Mouse (Mus musculus): ENCODE data around the gene Nrip2. TPM values are rescaled to one million over a fixed set of nuclear protein-coding genes. Genes with fewer than 3 reads are reported as not detected.

Nrip2 gene
- polyA plus RNA-seq, 1 experiment: 0.59 TPM

DNA sequence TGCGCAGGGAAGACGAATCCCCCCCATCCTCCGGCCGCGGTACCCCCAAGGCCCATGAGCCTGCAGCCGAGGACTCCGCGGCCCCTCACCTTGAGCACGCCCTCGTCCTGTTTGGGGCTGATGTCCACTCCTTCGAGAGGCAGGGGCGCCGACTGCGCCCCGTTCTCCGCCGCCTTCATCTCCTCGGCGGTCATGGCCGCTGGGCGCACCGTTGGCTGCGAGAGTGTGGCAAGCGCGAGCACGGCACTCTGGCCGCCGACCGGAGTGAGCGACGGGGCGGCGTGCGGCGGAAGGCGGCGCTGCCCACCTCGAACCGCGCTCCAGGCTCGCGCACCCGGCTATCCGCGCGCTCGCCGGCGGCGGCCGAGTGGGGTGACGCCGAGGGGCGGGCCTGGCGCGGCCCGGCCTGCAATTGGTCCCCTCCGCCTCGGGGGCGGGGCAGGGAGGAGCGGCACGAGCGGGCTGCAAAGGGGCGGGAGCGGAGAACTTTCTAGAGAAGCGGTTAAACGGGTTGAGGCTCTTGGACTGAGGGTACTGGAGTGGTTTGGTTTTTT lies 39.3 kb downstream of the Nrip2 start, which contains the start of gene Fkbp4:
TSS of gene Fkbp4 (minus strand) at position 361 of the 554 bp plus-strand sequence.
- H3K36me3 ChIP-seq (ENCODE audit: control insufficient read depth, insufficient read depth, low read length): peaks cover 23% of the 10 kb centered on the region
- TF ChIP-seq CTCF (IDR thresholded peaks at IDR 0.05; ENCODE audit: borderline replicate concordance, control insufficient read depth, extremely low read depth, insufficient read depth, low read length, poor library complexity) (peak; percentile 62; the same call in 1 of the 2 replicates), POLR2A (IDR thresholded peaks at IDR 0.05; ENCODE audit: control insufficient read depth, extremely low read depth, insufficient read depth, low read length, poor library complexity) (peak; percentile 94)
- WGBS: under 1% methylated on average over 67 of the region's 67 CpGs
- H3K27ac ChIP-seq (ENCODE audit: control insufficient read depth, insufficient read depth, low read length): no peak within 1 kb of the TSS
- H3K4me1 ChIP-seq (replicated peaks; ENCODE audit: control insufficient read depth, insufficient read depth, low read length): peaks cover 9% of the 10 kb centered on the region
- no peaks in the 10 kb centered on the region for H3K27me3 ChIP-seq (ENCODE audit: control insufficient read depth, insufficient read depth, low read length)
- DNase-seq: peak; percentile 95
- peak within 1 kb of the TSS; percentile 84 for H3K4me3 ChIP-seq (ENCODE audit: control insufficient read depth, insufficient read depth, low read length)

DNA sequence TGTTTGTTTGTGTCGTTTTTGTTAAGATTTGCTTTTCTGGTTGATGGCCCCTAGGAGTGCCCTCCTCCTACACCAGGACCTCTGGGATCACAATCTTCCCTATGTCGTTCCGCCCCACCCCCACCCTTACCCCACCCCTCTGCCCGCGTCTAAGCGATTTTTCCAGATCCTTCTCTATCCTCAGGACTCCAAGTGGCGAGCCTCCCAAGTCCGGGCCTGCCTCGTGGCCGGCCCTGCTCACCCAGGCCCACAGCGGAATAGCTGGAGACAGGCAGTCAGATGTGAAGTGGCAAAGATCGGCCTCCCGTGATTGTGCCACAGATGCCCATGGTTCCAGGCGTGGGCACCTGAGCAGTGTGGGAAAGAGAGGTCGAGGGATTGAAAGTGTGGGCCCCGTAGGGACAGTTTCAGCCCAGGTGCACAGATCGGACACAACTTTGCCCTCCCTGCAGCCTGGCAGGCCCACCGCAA lies 39.8 kb downstream of the Nrip2 start:
- no peak for TF ChIP-seq CTCF (IDR thresholded peaks at IDR 0.05; ENCODE audit: borderline replicate concordance, control insufficient read depth, extremely low read depth, insufficient read depth, low read length, poor library complexity)
- TF ChIP-seq POLR2A (IDR thresholded peaks at IDR 0.05; ENCODE audit: control insufficient read depth, extremely low read depth, insufficient read depth, low read length, poor library complexity): no peak
- no peaks in the 10 kb centered on the region for H3K27me3 ChIP-seq (ENCODE audit: control insufficient read depth, insufficient read depth, low read length)
- peaks cover 18% of the 10 kb centered on the region for H3K36me3 ChIP-seq (ENCODE audit: control insufficient read depth, insufficient read depth, low read length)
- DNase-seq: peak; percentile 28
- H3K4me1 ChIP-seq (replicated peaks; ENCODE audit: control insufficient read depth, insufficient read depth, low read length): peaks cover 9% of the 10 kb centered on the region
- H3K27ac ChIP-seq (ENCODE audit: control insufficient read depth, insufficient read depth, low read length): no peak overlapping the region
- 13% methylated on average over 18 of the region's 18 CpGs for WGBS
- peak overlapping the region; percentile 46 for H3K4me3 ChIP-seq (ENCODE audit: control insufficient read depth, insufficient read depth, low read length)

GRCm38 (mm10) chr6:128440238-128440637 lies 41.1 kb downstream of the Nrip2 start:
- Histone ChIP-seq H3K27ac (ENCODE audit: control insufficient read depth, insufficient read depth, low read length) (no peak overlapping the region), H3K4me3 (ENCODE audit: control insufficient read depth, insufficient read depth, low read length) (no peak overlapping the region), H3K36me3 (ENCODE audit: control insufficient read depth, insufficient read depth, low read length) (peaks cover 6% of the 10 kb centered on the region), H3K4me1 (replicated peaks; ENCODE audit: control insufficient read depth, insufficient read depth, low read length) (peaks cover 9% of the 10 kb centered on the region), H3K27me3 (ENCODE audit: control insufficient read depth, insufficient read depth, low read length) (no peaks in the 10 kb centered on the region)
- no peak for TF ChIP-seq POLR2A (IDR thresholded peaks at IDR 0.05; ENCODE audit: control insufficient read depth, extremely low read depth, insufficient read depth, low read length, poor library complexity)
- TF ChIP-seq CTCF (IDR thresholded peaks at IDR 0.05; ENCODE audit: borderline replicate concordance, control insufficient read depth, extremely low read depth, insufficient read depth, low read length, poor library complexity): no peak
- no peak for DNase-seq
- 90% methylated on average over 2 of the region's 2 CpGs for WGBS

GRCm38 (mm10) chr6:128445761-128446535 lies 46.9 kb downstream of the Nrip2 start:
- Histone ChIP-seq H3K27me3 (ENCODE audit: control insufficient read depth, insufficient read depth, low read length) (no peaks in the 10 kb centered on the region), H3K4me3 (ENCODE audit: control insufficient read depth, insufficient read depth, low read length) (no peak overlapping the region), H3K4me1 (replicated peaks; ENCODE audit: control insufficient read depth, insufficient read depth, low read length) (no peaks in the 10 kb centered on the region), H3K36me3 (ENCODE audit: control insufficient read depth, insufficient read depth, low read length) (no peaks in the 10 kb centered on the region), H3K27ac (ENCODE audit: control insufficient read depth, insufficient read depth, low read length) (no peak overlapping the region)
- DNase-seq: no peak
- TF ChIP-seq POLR2A (IDR thresholded peaks at IDR 0.05; ENCODE audit: control insufficient read depth, extremely low read depth, insufficient read depth, low read length, poor library complexity) (no peak), CTCF (IDR thresholded peaks at IDR 0.05; ENCODE audit: borderline replicate concordance, control insufficient read depth, extremely low read depth, insufficient read depth, low read length, poor library complexity) (no peak)
- 44% methylated on average over 14 of the region's 14 CpGs for WGBS

DNA sequence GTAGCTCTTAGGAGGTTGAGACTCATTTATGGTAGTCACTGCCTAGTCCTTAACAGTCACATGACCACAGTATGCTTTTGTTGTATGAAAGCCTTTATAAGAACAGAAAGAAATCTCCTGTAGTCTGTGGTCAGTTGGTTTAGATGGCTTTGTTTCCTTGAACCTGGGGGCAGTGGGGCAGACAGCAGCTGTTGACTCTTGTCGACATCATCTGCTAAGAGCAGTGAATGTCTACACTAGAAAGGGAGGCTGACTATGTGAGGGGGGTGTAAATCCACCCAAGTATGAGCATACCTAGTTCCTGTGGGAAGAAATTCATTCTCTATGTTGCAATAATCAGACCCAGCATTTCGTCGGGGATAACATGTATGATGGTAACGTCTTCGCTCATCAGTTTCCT lies 48.0 kb downstream of the Nrip2 start:
- H3K36me3 ChIP-seq (ENCODE audit: control insufficient read depth, insufficient read depth, low read length): no peaks in the 10 kb centered on the region
- no peaks in the 10 kb centered on the region for H3K27me3 ChIP-seq (ENCODE audit: control insufficient read depth, insufficient read depth, low read length)
- TF ChIP-seq CTCF (IDR thresholded peaks at IDR 0.05; ENCODE audit: borderline replicate concordance, control insufficient read depth, extremely low read depth, insufficient read depth, low read length, poor library complexity) (no peak), POLR2A (IDR thresholded peaks at IDR 0.05; ENCODE audit: control insufficient read depth, extremely low read depth, insufficient read depth, low read length, poor library complexity) (no peak)
- no peak overlapping the region for H3K4me3 ChIP-seq (ENCODE audit: control insufficient read depth, insufficient read depth, low read length)
- H3K4me1 ChIP-seq (replicated peaks; ENCODE audit: control insufficient read depth, insufficient read depth, low read length): no peaks in the 10 kb centered on the region
- 98% methylated on average over 5 of the region's 5 CpGs for WGBS
- DNase-seq: no peak
- H3K27ac ChIP-seq (ENCODE audit: control insufficient read depth, insufficient read depth, low read length): no peak overlapping the region

GRCm38 (mm10) chr6:128455835-128456605 lies 56.9 kb downstream of the Nrip2 start:
- no peak overlapping the region for H3K4me3 ChIP-seq (ENCODE audit: control insufficient read depth, insufficient read depth, low read length)
- H3K4me1 ChIP-seq (replicated peaks; ENCODE audit: control insufficient read depth, insufficient read depth, low read length): no peaks in the 10 kb centered on the region
- no peaks in the 10 kb centered on the region for H3K27me3 ChIP-seq (ENCODE audit: control insufficient read depth, insufficient read depth, low read length)
- WGBS: 81% methylated on average over 12 of the region's 12 CpGs
- H3K27ac ChIP-seq (ENCODE audit: control insufficient read depth, insufficient read depth, low read length): no peak overlapping the region
- TF ChIP-seq POLR2A (IDR thresholded peaks at IDR 0.05; ENCODE audit: control insufficient read depth, extremely low read depth, insufficient read depth, low read length, poor library complexity): no peak
- TF ChIP-seq CTCF (IDR thresholded peaks at IDR 0.05; ENCODE audit: borderline replicate concordance, control insufficient read depth, extremely low read depth, insufficient read depth, low read length, poor library complexity): no peak
- no peaks in the 10 kb centered on the region for H3K36me3 ChIP-seq (ENCODE audit: control insufficient read depth, insufficient read depth, low read length)
- no peak for DNase-seq
